Mouse (Mus musculus): ENCODE measurements around the gene Srsf7. TPM values are rescaled to one million over a fixed set of nuclear protein-coding genes. Genes with fewer than 3 reads are reported as not detected.

Srsf7 gene
- total and polyA plus RNA-seq, 3 experiments = 226 to 486 (median 351) TPM

DNA sequence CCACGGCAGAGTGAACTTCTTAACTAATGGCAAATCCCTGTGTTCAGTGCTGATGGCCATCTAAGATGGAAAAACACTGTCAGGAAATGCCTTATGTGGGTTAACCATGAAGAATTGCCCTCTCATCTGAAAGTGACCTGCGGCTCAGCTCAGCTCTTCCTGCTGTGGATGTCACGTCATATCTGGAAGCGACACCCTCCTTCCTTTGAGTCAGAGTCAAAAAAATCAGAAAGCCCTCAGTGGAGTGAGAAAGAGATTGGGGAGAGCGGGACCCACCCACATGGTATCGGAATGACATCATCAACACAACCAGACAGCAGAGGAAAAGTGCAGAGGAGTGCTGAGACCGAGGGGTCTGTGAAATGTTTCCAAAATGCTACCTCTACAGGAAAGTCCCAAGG is 39.3 kb downstream of the Srsf7 start:
- peaks cover 36% of the 10 kb centered on the region for H3K27me3 ChIP-seq (ENCODE audit: insufficient read depth, low read length)
- no peaks in the 10 kb centered on the region for H3K4me1 ChIP-seq (ENCODE audit: insufficient read depth, low read depth, low read length)
- ATAC-seq (ENCODE audit: extremely low read depth, insufficient number of reproducible peaks, low FRiP score, poor library complexity, severe bottlenecking) = no peak
- DNase-seq (ENCODE audit: low spot score) = no peak
- H3K4me3 ChIP-seq (ENCODE audit: low read depth, low read length) = no peak overlapping the region
- TF ChIP-seq POLR2AphosphoS5 (IDR thresholded peaks at IDR 0.05; ENCODE audit: insufficient replicate concordance, low read depth, low read length) (no peak), GATA2 (IDR thresholded peaks at IDR 0.05; ENCODE audit: borderline replicate concordance, low read depth, low read length) (no peak), GATA1 (IDR thresholded peaks at IDR 0.05; ENCODE audit: borderline replicate concordance, low read length) (no peak), TAL1 (conservative IDR thresholded peaks at IDR 0.05; ENCODE audit: low read depth, low read length) (no peak), CTCF (IDR thresholded peaks at IDR 0.05; ENCODE audit: low read depth, low read length) (no peak)
- no peaks in the 10 kb centered on the region for H3K36me3 ChIP-seq (replicated peaks)
- no peaks in the 10 kb centered on the region for H3K9me3 ChIP-seq (replicated peaks)

DNA sequence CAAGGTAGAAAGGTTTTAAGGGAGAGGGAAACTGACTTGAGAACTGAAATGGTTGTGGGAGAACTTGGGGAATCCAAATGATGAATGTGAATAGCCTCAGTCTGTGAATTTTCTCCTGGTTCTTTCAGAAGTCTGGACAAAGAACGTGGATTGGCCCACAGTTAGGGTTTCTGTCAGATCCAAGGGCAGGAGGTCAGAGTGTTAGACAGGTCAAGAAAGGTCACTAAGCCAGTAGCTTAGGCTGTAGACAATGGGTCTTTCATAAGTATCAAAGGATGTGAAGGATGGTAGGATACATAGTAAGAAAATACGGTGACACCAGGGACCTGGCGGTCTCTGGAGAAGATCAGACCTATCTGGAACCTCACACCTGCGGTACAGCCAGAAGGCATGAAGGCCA is 39.7 kb downstream of the Srsf7 start:
- Histone ChIP-seq H3K27me3 (ENCODE audit: insufficient read depth, low read length) (peaks cover 36% of the 10 kb centered on the region), H3K4me1 (ENCODE audit: insufficient read depth, low read depth, low read length) (no peaks in the 10 kb centered on the region), H3K36me3 (replicated peaks) (no peaks in the 10 kb centered on the region), H3K9me3 (replicated peaks) (no peaks in the 10 kb centered on the region), H3K4me3 (ENCODE audit: low read depth, low read length) (no peak overlapping the region)
- TF ChIP-seq CTCF (IDR thresholded peaks at IDR 0.05; ENCODE audit: low read depth, low read length) (no peak), GATA2 (IDR thresholded peaks at IDR 0.05; ENCODE audit: borderline replicate concordance, low read depth, low read length) (no peak), POLR2AphosphoS5 (IDR thresholded peaks at IDR 0.05; ENCODE audit: insufficient replicate concordance, low read depth, low read length) (no peak), GATA1 (IDR thresholded peaks at IDR 0.05; ENCODE audit: borderline replicate concordance, low read length) (no peak), TAL1 (conservative IDR thresholded peaks at IDR 0.05; ENCODE audit: low read depth, low read length) (no peak)
- ATAC-seq (ENCODE audit: extremely low read depth, insufficient number of reproducible peaks, low FRiP score, poor library complexity, severe bottlenecking) = no peak
- no peak for DNase-seq (ENCODE audit: low spot score)

DNA sequence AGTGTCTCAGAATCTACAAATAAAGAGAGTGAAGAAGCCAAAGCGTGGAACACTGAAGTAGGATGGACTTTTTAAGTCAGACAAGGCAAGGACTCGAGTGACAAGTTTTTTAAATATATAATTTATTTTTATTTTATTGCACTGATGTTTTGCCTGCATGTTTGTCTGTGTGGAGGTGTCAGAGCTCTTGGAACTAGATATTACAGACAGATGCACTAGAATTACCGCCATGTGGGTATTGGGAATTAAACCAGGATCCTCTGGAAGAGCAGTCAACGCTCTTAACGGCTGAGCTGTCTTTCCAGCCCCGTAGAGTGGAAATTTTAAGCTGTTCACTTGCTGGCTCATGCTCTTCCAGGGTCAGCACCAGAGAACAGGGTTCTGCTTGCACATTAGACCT is 40.8 kb downstream of the Srsf7 start:
- peaks cover 32% of the 10 kb centered on the region for H3K27me3 ChIP-seq (ENCODE audit: insufficient read depth, low read length)
- no peak for DNase-seq (ENCODE audit: low spot score)
- no peak overlapping the region for H3K4me3 ChIP-seq (ENCODE audit: low read depth, low read length)
- H3K36me3 ChIP-seq (replicated peaks) = no peaks in the 10 kb centered on the region
- H3K9me3 ChIP-seq (replicated peaks) = no peaks in the 10 kb centered on the region
- TF ChIP-seq CTCF (IDR thresholded peaks at IDR 0.05; ENCODE audit: low read depth, low read length) (no peak), GATA2 (IDR thresholded peaks at IDR 0.05; ENCODE audit: borderline replicate concordance, low read depth, low read length) (no peak), POLR2AphosphoS5 (IDR thresholded peaks at IDR 0.05; ENCODE audit: insufficient replicate concordance, low read depth, low read length) (no peak), TAL1 (conservative IDR thresholded peaks at IDR 0.05; ENCODE audit: low read depth, low read length) (no peak), GATA1 (IDR thresholded peaks at IDR 0.05; ENCODE audit: borderline replicate concordance, low read length) (no peak)
- no peaks in the 10 kb centered on the region for H3K4me1 ChIP-seq (ENCODE audit: insufficient read depth, low read depth, low read length)
- no peak for ATAC-seq (ENCODE audit: extremely low read depth, insufficient number of reproducible peaks, low FRiP score, poor library complexity, severe bottlenecking)

DNA sequence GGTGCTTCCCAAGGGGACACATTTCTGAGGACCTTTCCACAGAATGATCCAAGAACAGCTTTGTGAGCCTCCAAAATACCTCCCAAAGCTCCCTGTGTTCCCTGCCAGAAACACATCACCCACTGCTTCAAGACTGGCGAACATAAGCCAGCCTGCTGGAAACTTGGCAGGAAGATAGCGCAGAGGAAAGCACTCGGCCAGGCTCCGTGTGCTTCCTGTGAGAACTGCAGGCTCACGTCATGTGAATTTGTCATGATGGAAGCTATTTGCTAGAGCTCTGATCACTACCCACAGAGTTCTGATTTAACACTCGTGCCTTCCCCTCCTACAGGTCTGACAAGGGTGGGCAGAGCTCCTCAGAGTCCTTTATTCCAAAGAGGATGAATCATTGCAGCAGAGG is 41.4 kb downstream of the Srsf7 start:
- ATAC-seq (ENCODE audit: extremely low read depth, insufficient number of reproducible peaks, low FRiP score, poor library complexity, severe bottlenecking) = no peak
- DNase-seq (ENCODE audit: low spot score) = no peak
- H3K27me3 ChIP-seq (ENCODE audit: insufficient read depth, low read length) = peaks cover 29% of the 10 kb centered on the region
- H3K36me3 ChIP-seq (replicated peaks) = no peaks in the 10 kb centered on the region
- no peak overlapping the region for H3K4me3 ChIP-seq (ENCODE audit: low read depth, low read length)
- H3K4me1 ChIP-seq (ENCODE audit: insufficient read depth, low read depth, low read length) = no peaks in the 10 kb centered on the region
- no peaks in the 10 kb centered on the region for H3K9me3 ChIP-seq (replicated peaks)
- no peak for TF ChIP-seq POLR2AphosphoS5 (IDR thresholded peaks at IDR 0.05; ENCODE audit: insufficient replicate concordance, low read depth, low read length)
- no peak for TF ChIP-seq GATA1 (IDR thresholded peaks at IDR 0.05; ENCODE audit: borderline replicate concordance, low read length)
- TF ChIP-seq TAL1 (conservative IDR thresholded peaks at IDR 0.05; ENCODE audit: low read depth, low read length) = no peak
- no peak for TF ChIP-seq CTCF (IDR thresholded peaks at IDR 0.05; ENCODE audit: low read depth, low read length)
- no peak for TF ChIP-seq GATA2 (IDR thresholded peaks at IDR 0.05; ENCODE audit: borderline replicate concordance, low read depth, low read length)

DNA sequence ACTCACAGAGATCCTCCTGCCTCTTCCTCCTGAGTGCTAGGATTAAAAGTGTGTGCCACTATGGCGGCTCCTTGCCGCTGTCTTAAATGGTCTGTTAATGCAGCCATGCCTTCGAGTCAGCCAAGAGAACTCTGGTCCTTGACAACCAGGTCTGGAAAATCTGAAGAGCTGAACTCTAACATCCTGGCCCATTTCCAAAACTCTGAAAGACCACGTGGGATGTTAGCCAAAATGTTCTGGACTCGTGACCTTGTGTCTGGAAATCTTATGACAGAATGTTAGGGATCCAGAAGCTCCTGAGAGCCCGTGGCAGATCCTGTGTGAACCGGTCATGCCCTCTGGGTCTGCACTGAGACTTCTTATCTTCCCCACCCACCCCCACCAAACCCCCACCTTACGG is 43.1 kb downstream of the Srsf7 start:
- no peak for DNase-seq (ENCODE audit: low spot score)
- Histone ChIP-seq H3K9me3 (replicated peaks) (no peaks in the 10 kb centered on the region), H3K27me3 (ENCODE audit: insufficient read depth, low read length) (peaks cover 26% of the 10 kb centered on the region), H3K4me1 (ENCODE audit: insufficient read depth, low read depth, low read length) (no peaks in the 10 kb centered on the region), H3K36me3 (replicated peaks) (no peaks in the 10 kb centered on the region), H3K4me3 (ENCODE audit: low read depth, low read length) (no peak overlapping the region)
- ATAC-seq (ENCODE audit: extremely low read depth, insufficient number of reproducible peaks, low FRiP score, poor library complexity, severe bottlenecking) = no peak
- TF ChIP-seq GATA2 (IDR thresholded peaks at IDR 0.05; ENCODE audit: borderline replicate concordance, low read depth, low read length) (no peak), GATA1 (IDR thresholded peaks at IDR 0.05; ENCODE audit: borderline replicate concordance, low read length) (no peak)

DNA sequence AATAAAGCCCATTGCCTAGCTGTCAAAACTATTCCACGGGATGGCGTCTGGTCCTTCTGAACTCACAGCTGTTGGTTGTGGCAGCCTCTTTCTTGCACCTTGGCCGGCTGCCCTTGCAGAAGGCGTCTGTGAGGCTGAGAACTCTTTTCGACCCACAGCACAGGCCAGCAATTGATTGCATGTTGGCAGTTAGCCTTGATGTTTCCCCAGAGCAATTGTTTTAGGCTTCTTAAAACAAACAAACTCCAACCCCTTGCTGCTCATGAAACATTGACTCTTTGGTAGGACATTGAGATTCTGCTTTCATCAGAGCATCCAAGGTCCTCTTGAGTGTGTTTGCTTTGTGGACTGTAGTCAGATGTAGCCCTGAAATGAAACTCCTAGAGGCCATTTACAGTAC is 46.7 kb downstream of the Srsf7 start:
- TF ChIP-seq POLR2AphosphoS5 (IDR thresholded peaks at IDR 0.05; ENCODE audit: insufficient replicate concordance, low read depth, low read length) (no peak), GATA1 (IDR thresholded peaks at IDR 0.05; ENCODE audit: borderline replicate concordance, low read length) (no peak), TAL1 (conservative IDR thresholded peaks at IDR 0.05; ENCODE audit: low read depth, low read length) (no peak), GATA2 (IDR thresholded peaks at IDR 0.05; ENCODE audit: borderline replicate concordance, low read depth, low read length) (no peak), CTCF (IDR thresholded peaks at IDR 0.05; ENCODE audit: low read depth, low read length) (no peak)
- H3K27me3 ChIP-seq (ENCODE audit: insufficient read depth, low read length) = peaks cover 11% of the 10 kb centered on the region
- H3K4me3 ChIP-seq (ENCODE audit: low read depth, low read length) = no peak overlapping the region
- no peaks in the 10 kb centered on the region for H3K9me3 ChIP-seq (replicated peaks)
- ATAC-seq (ENCODE audit: extremely low read depth, insufficient number of reproducible peaks, low FRiP score, poor library complexity, severe bottlenecking) (no peak), DNase-seq (ENCODE audit: low spot score) (no peak)
- 0 out of 2 replicates have a peak, but pooled peaks cover 2% of the 10 kb centered on the region for H3K4me1 ChIP-seq (ENCODE audit: insufficient read depth, low read depth, low read length)
- H3K36me3 ChIP-seq (replicated peaks) = no peaks in the 10 kb centered on the region

DNA sequence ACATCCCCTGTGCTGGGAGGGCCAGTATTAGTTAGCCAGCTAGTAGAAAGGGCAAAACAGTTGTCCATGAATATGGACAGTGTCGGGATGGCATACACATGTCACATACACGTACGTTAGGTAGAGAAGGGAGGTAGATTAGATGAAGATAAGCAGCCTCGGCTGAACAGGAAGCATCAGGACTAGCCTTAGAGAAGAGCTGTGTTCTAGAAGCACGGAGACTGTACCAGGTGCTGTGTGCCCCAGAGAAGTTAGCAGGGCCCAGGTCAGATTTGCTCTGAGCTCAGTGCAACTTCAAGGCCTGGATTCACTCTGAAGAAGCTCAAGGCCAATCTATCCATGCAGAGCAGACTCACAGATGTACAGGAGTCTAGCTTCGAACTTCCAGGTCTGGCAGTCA is 49.6 kb downstream of the Srsf7 start:
- no peaks in the 10 kb centered on the region for H3K9me3 ChIP-seq (replicated peaks)
- H3K4me3 ChIP-seq (ENCODE audit: low read depth, low read length) = no peak overlapping the region
- no peaks in the 10 kb centered on the region for H3K36me3 ChIP-seq (replicated peaks)
- ATAC-seq (ENCODE audit: extremely low read depth, insufficient number of reproducible peaks, low FRiP score, poor library complexity, severe bottlenecking) = no peak
- H3K4me1 ChIP-seq (ENCODE audit: insufficient read depth, low read depth, low read length) = peaks cover 6% of the 10 kb centered on the region; the same call in 1 of the 2 replicates
- DNase-seq (ENCODE audit: low spot score) = no peak
- TF ChIP-seq GATA2 (IDR thresholded peaks at IDR 0.05; ENCODE audit: borderline replicate concordance, low read depth, low read length) = no peak
- no peak for TF ChIP-seq GATA1 (IDR thresholded peaks at IDR 0.05; ENCODE audit: borderline replicate concordance, low read length)
- no peak for TF ChIP-seq POLR2AphosphoS5 (IDR thresholded peaks at IDR 0.05; ENCODE audit: insufficient replicate concordance, low read depth, low read length)
- TF ChIP-seq TAL1 (conservative IDR thresholded peaks at IDR 0.05; ENCODE audit: low read depth, low read length) = no peak
- no peak for TF ChIP-seq CTCF (IDR thresholded peaks at IDR 0.05; ENCODE audit: low read depth, low read length)
- peaks cover 17% of the 10 kb centered on the region; the same call in 1 of the 2 replicates for H3K27me3 ChIP-seq (ENCODE audit: insufficient read depth, low read length)

Data from G1E (cell line).